ENCODE assay signal across 8 mouse cellular contexts in the genomic region with DNA sequence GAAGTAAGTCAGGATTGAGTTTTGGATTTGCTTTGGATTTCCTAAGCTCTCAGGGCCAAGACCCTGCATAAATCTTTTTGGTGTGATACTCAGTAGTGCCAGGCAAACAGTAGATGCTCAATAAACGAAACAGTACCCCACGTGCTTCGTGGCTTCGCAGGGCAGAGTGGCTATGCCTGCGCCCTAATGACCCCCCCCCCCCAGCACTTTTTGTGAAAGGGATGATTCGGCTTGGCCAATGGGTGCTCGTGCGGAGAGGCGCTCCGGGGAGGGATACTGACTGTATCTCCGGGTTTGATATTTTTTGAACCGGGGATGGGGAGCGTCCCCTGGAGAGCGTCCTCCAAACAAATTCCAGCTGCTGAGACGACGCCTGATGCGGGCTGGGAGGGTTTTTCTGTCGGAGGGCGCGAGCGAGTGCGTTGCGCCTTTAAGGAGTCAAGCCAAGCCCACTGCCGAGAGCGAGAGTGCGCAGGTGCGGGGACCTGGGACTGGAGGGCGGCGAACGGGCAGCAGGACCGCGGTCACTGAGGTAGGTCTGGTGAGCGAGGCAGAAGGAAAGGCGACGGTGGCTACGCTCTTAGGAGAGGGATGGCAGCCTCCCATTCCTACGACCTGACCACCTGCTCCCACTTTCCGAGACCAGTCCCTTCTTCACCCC. TPM values are rescaled to one million over a fixed set of nuclear protein-coding genes. Genes with fewer than 3 reads are reported as not detected.
DNase-seq lines count a peak whose midpoint lies in the region; ATAC-seq lines count a peak whose summit lies in the region.

A gene (plus strand): TSS at position 471 of the 661 bp plus-strand sequence.

- H3K27me3 ChIP-seq in forebrain, embryonic 15.5 days, result peaks cover 19% of the 10 kb centered on the region
- peaks cover 26% of the 10 kb centered on the region for H3K27me3 ChIP-seq in liver, embryonic 16.5 days (ENCODE audit: control insufficient read depth, insufficient read depth, low read depth, low read length)
- H3K27me3 ChIP-seq in neural tube, embryonic 13.5 days, result peaks cover 38% of the 10 kb centered on the region

- H3K4me2 ChIP-seq in forebrain, embryonic 15.5 days (replicated peaks), result peak within 1 kb of the TSS; percentile 64
- peak within 1 kb of the TSS; percentile 51 for H3K4me2 ChIP-seq in liver, embryonic 16.5 days (ENCODE audit: low read depth, low read length)
- peak within 1 kb of the TSS; percentile 75 for H3K4me2 ChIP-seq in neural tube, embryonic 13.5 days

- peak; percentile 7 for DNase-seq in c-Kit-positive CD71-positive TER-119-negative erythroid progenitor cells, embryonic 14.5 days (ENCODE audit: low read depth)
- peak; percentile 87 for DNase-seq in heart, postnatal 14 days
- peak; percentile 56 for DNase-seq in large intestine, adult 2 months (ENCODE audit: low read depth, low spot score)
- DNase-seq in telencephalon, adult 2 months (ENCODE audit: low read depth, low spot score), result peak; percentile 78

- peak within 1 kb of the TSS; percentile 50 for H3K4me3 ChIP-seq in forebrain, embryonic 15.5 days
- H3K4me3 ChIP-seq in liver, embryonic 16.5 days (ENCODE audit: low read depth, low read length), result peak within 1 kb of the TSS; percentile 55
- peak within 1 kb of the TSS; percentile 57 for H3K4me3 ChIP-seq in neural tube, embryonic 13.5 days

- H3K9ac ChIP-seq in forebrain, embryonic 15.5 days (replicated peaks), result peak within 1 kb of the TSS; percentile 50
- peak within 1 kb of the TSS; percentile 22; the same call in 1 of the 2 replicates for H3K9ac ChIP-seq in liver, embryonic 16.5 days (ENCODE audit: low read depth, low read length)
- H3K9ac ChIP-seq in neural tube, embryonic 13.5 days, result peak within 1 kb of the TSS; percentile 75

- H3K9me3 ChIP-seq in forebrain, embryonic 15.5 days, result no peaks in the 10 kb centered on the region
- H3K9me3 ChIP-seq in liver, embryonic 16.5 days (replicated peaks; ENCODE audit: control insufficient read depth, low read length), result no peaks in the 10 kb centered on the region
- no peaks in the 10 kb centered on the region for H3K9me3 ChIP-seq in neural tube, embryonic 13.5 days

- intact Hi-C loops in heart, postnatal 14 days (cut with DNase I), result no loop called here

- H3K36me3 ChIP-seq in forebrain, embryonic 15.5 days, result no peaks in the 10 kb centered on the region
- no peaks in the 10 kb centered on the region for H3K36me3 ChIP-seq in liver, embryonic 16.5 days (ENCODE audit: control insufficient read depth, insufficient read depth)
- H3K36me3 ChIP-seq in neural tube, embryonic 13.5 days, result no peaks in the 10 kb centered on the region

- WGBS in forebrain, embryonic 15.5 days, result under 1% methylated on average over 38 of the region's 38 CpGs
- under 1% methylated on average over 38 of the region's 38 CpGs for WGBS in large intestine, adult 2 months
- WGBS in liver, embryonic 16.5 days (ENCODE audit: insufficient replicate concordance), result 2% methylated on average over 38 of the region's 38 CpGs
- WGBS in neural tube, embryonic 13.5 days, result 1% methylated on average over 38 of the region's 38 CpGs

- H3K4me1 ChIP-seq in forebrain, embryonic 15.5 days, result peaks cover 20% of the 10 kb centered on the region
- H3K4me1 ChIP-seq in liver, embryonic 16.5 days (ENCODE audit: control insufficient read depth, low read depth, low read length), result peaks cover 3% of the 10 kb centered on the region
- H3K4me1 ChIP-seq in neural tube, embryonic 13.5 days (replicated peaks), result peaks cover 21% of the 10 kb centered on the region

- peak within 1 kb of the TSS; percentile 68 for H3K27ac ChIP-seq in forebrain, embryonic 15.5 days (replicated peaks)
- H3K27ac ChIP-seq in liver, embryonic 16.5 days (ENCODE audit: low read length), result no peak within 1 kb of the TSS
- peak within 1 kb of the TSS; percentile 68 for H3K27ac ChIP-seq in neural tube, embryonic 13.5 days (replicated peaks)

- peak; percentile 85 for ATAC-seq in CD4-positive, CD25-positive, alpha-beta regulatory T cell, adult 4 months
- ATAC-seq in forebrain, embryonic 15.5 days (replicated peaks), result peak; percentile 91
- ATAC-seq in liver, embryonic 16.5 days (ENCODE audit: low read depth), result peak; percentile 71
- peak; percentile 93 for ATAC-seq in neural tube, embryonic 13.5 days (ENCODE audit: low read depth)

RNA-seq across cellular contexts. Expression of the gene that starts here (rescaled TPM):
- polyA plus RNA-seq in CD4-positive, CD25-positive, alpha-beta regulatory T cell, adult 4 months (2017; shearing (Covaris generic)), result 10 to 100 TPM; 31.1 to 32.8 TPM
- 33.0 and 33.6 TPM in 2 replicates for polyA plus RNA-seq in forebrain, embryonic 15.5 days (2015; fragmentation: Nextera tagmentation; extraction: Ambion mirVana)
- total RNA-seq in heart, postnatal 14 days (2021), result 1 to 10 TPM; 7.6 to 8.8 TPM
- 51.6 and 93.8 TPM in 2 replicates for polyA plus RNA-seq in large intestine, adult 2 months (2012; rRNA removed)
- 8.6 and 8.8 TPM in 2 replicates for polyA plus RNA-seq in liver, embryonic 16.5 days (2015; fragmentation: Nextera tagmentation; extraction: Ambion mirVana)
- 26.5 and 28.1 TPM in 2 replicates for polyA plus RNA-seq in neural tube, embryonic 13.5 days (2015; fragmentation: Nextera tagmentation; extraction: Ambion mirVana)

Comparison
In these comparisons a context has a peak if more than half of its experiments do, and no peak if none do; other contexts are left out.
1. DNase-seq: peak in every context shown above with its lines; median percentile 87 in heart, postnatal 14 days; 78 in telencephalon, adult 2 months; 56 in large intestine, adult 2 months; 7 in c-Kit-positive CD71-positive TER-119-negative erythroid progenitor cells, embryonic 14.5 days.
2. H3K9ac ChIP-seq: peak in every context shown above with its lines; median percentile 75 in neural tube, embryonic 13.5 days; 50 in forebrain, embryonic 15.5 days; 22 in liver, embryonic 16.5 days.